ENCODE assay signal across 13 mouse cellular contexts in genomic region chr14:101326477-101326941, GRCm38 (mm10).
A peak's percentile ranks its signal among the peaks of the same experiment; 100 is the strongest.
DNase-seq lines count a peak whose midpoint lies in the region; ATAC-seq and TF ChIP-seq lines count a peak whose summit lies in the region.
"Had no signal": no experiment of that assay in that cellular context is flagged by ENCODE, and none has a peak within 500 bp of the region (broad histone marks: within the 10 kb centered on the region; RNA-seq: fewer than 3 reads in every experiment).

No protein-coding gene starts in this region.

- 0 out of 2 replicates have a peak overlapping the region, but pooled peaks have one; percentile 12 for H3K4me3 ChIP-seq in heart, embryonic 10.5 days
- no peak overlapping the region for H3K4me3 ChIP-seq in midbrain, embryonic 12.5 days
- no peak overlapping the region for H3K4me3 ChIP-seq in midbrain, embryonic 16.5 days (ENCODE audit: low read depth, low read length)
- no peak overlapping the region for H3K4me3 ChIP-seq in limb, embryonic 14.5 days (replicated peaks; ENCODE audit: low read length)
- H3K4me3 ChIP-seq: liver, embryonic 13.5 days had no signal

- no peak for DNase-seq in heart, embryonic 10.5 days (ENCODE audit: low spot score)
- DNase-seq in heart, adult 11 months: no peak
- no peak for DNase-seq in limb, embryonic 14.5 days (ENCODE audit: low spot score)
- DNase-seq in retina, postnatal 1 day: peak; percentile 71
- no peak for DNase-seq in cerebellum, adult 11 months
- DNase-seq in adrenal gland, postnatal 4 days (ENCODE audit: low spot score in 2 of 2): no peak
- DNase-seq: forebrain, postnatal 0 days; kidney, postnatal 14 days; liver, embryonic 13.5 days; right cerebral cortex, postnatal 4 days; thymus, postnatal 36 days had no signal

- no peaks in the 10 kb centered on the region for H3K27me3 ChIP-seq in heart, embryonic 10.5 days (ENCODE audit: insufficient read depth, poor library complexity, severe bottlenecking)
- H3K27me3 ChIP-seq in midbrain, embryonic 12.5 days: no peaks in the 10 kb centered on the region
- no peaks in the 10 kb centered on the region for H3K27me3 ChIP-seq in midbrain, embryonic 16.5 days (ENCODE audit: control insufficient read depth, insufficient read depth, low read depth, low read length)
- H3K27me3 ChIP-seq in limb, embryonic 14.5 days (ENCODE audit: control insufficient read depth, insufficient read depth, low read length): no peaks in the 10 kb centered on the region
- H3K27me3 ChIP-seq: liver, embryonic 13.5 days had no signal

- H3K9ac ChIP-seq in midbrain, embryonic 12.5 days (replicated peaks): no peak overlapping the region
- no peak overlapping the region for H3K9ac ChIP-seq in midbrain, embryonic 16.5 days (ENCODE audit: low read depth, low read length)
- H3K9ac ChIP-seq in limb, embryonic 14.5 days (ENCODE audit: low read depth, low read length, severe bottlenecking): no peak overlapping the region
- H3K9ac ChIP-seq: forebrain, postnatal 0 days; liver, embryonic 13.5 days had no signal

- no peak for TF ChIP-seq POLR2A in limb, embryonic 14.5 days (IDR thresholded peaks at IDR 0.05; ENCODE audit: borderline replicate concordance, extremely low read depth, insufficient read depth, insufficient read length)

- no peak overlapping the region for H3K27ac ChIP-seq in heart, embryonic 10.5 days
- 0 out of 2 replicates have a peak overlapping the region, but pooled peaks have one; percentile 30 for H3K27ac ChIP-seq in midbrain, embryonic 12.5 days (replicated peaks)
- H3K27ac ChIP-seq in midbrain, embryonic 16.5 days (ENCODE audit: low read length): no peak overlapping the region
- H3K27ac ChIP-seq in limb, embryonic 14.5 days (replicated peaks; ENCODE audit: low read depth, low read length): no peak overlapping the region
- H3K27ac ChIP-seq: liver, embryonic 13.5 days had no signal

- H3K4me1 ChIP-seq in heart, embryonic 10.5 days: peaks cover 9% of the 10 kb centered on the region
- peaks cover 11% of the 10 kb centered on the region; the same call in 1 of the 2 replicates for H3K4me1 ChIP-seq in midbrain, embryonic 12.5 days
- H3K4me1 ChIP-seq in midbrain, embryonic 16.5 days (ENCODE audit: control insufficient read depth, insufficient read depth, low read length): peaks cover 6% of the 10 kb centered on the region; the same call in 1 of the 2 replicates
- H3K4me1 ChIP-seq in limb, embryonic 14.5 days (ENCODE audit: control insufficient read depth, insufficient read depth, low read length): peaks cover 7% of the 10 kb centered on the region
- H3K4me1 ChIP-seq: liver, embryonic 13.5 days had no signal

- H3K4me2 ChIP-seq in midbrain, embryonic 12.5 days (replicated peaks): no peak overlapping the region
- H3K4me2 ChIP-seq in midbrain, embryonic 16.5 days (ENCODE audit: low read length): no peak overlapping the region
- H3K4me2 ChIP-seq in limb, embryonic 14.5 days (replicated peaks; ENCODE audit: low read depth, low read length, severe bottlenecking): no peak overlapping the region
- H3K4me2 ChIP-seq: liver, embryonic 13.5 days had no signal

- H3K9me3 ChIP-seq in heart, embryonic 10.5 days: no peaks in the 10 kb centered on the region
- H3K9me3 ChIP-seq in midbrain, embryonic 12.5 days: no peaks in the 10 kb centered on the region
- H3K9me3 ChIP-seq in midbrain, embryonic 16.5 days (replicated peaks; ENCODE audit: control insufficient read depth, low read length, poor library complexity, severe bottlenecking): no peaks in the 10 kb centered on the region
- H3K9me3 ChIP-seq in limb, embryonic 14.5 days (ENCODE audit: control insufficient read depth, low read length): no peaks in the 10 kb centered on the region
- H3K9me3 ChIP-seq: liver, embryonic 13.5 days had no signal

- H3K36me3 ChIP-seq in heart, embryonic 10.5 days: no peaks in the 10 kb centered on the region
- no peaks in the 10 kb centered on the region for H3K36me3 ChIP-seq in midbrain, embryonic 12.5 days
- H3K36me3 ChIP-seq in midbrain, embryonic 16.5 days (ENCODE audit: control insufficient read depth, insufficient read depth, low read length): no peaks in the 10 kb centered on the region
- H3K36me3 ChIP-seq in limb, embryonic 14.5 days (ENCODE audit: control insufficient read depth, insufficient read depth, low read length): no peaks in the 10 kb centered on the region
- H3K36me3 ChIP-seq: liver, embryonic 13.5 days had no signal

- WGBS in heart, embryonic 10.5 days: 31% methylated on average over 12 of the region's 12 CpGs
- 67% methylated on average over 12 of the region's 12 CpGs for WGBS in midbrain, embryonic 12.5 days
- WGBS in midbrain, embryonic 16.5 days: 58% methylated on average over 12 of the region's 12 CpGs
- 25% methylated on average over 12 of the region's 12 CpGs for WGBS in limb, embryonic 14.5 days

- 0 out of 2 replicates have a peak, but pooled peaks have one; percentile 19 for ATAC-seq in midbrain, embryonic 12.5 days (ENCODE audit: low FRiP score, low read depth)
- no peak for ATAC-seq in midbrain, embryonic 16.5 days
- peak; percentile 34; the same call in 1 of the 2 replicates for ATAC-seq in limb, embryonic 14.5 days (ENCODE audit: low FRiP score, low read depth)
